Mouse (Mus musculus): ENCODE results near the gene Macrod2. TPM values are rescaled to one million over a fixed set of nuclear protein-coding genes. Genes with fewer than 3 reads are reported as not detected.
A peak's percentile ranks its signal among the peaks of the same experiment; 100 is the strongest.

Gene Macrod2
- polyA plus RNA-seq, 1 experiment from 2014 or later: 89.4 TPM

GRCm38 (mm10) chr2:141391229-141391628 is 996.1 kb downstream of the Macrod2 start:
- no peaks in the 10 kb centered on the region for H3K4me1 ChIP-seq
- WGBS: 80% methylated on average over 4 of the region's 4 CpGs

GRCm38 (mm10) chr2:141394806-141395205 is 999.7 kb downstream of the Macrod2 start:
- Histone ChIP-seq H3K4me1 (no peaks in the 10 kb centered on the region), H3K27ac (replicated peaks) (no peak overlapping the region), H3K27me3 (replicated peaks) (no peaks in the 10 kb centered on the region), H3K4me3 (replicated peaks) (no peak overlapping the region), H3K9ac (replicated peaks) (no peak overlapping the region), H3K4me2 (no peak overlapping the region), H3K36me3 (no peaks in the 10 kb centered on the region), H3K9me3 (replicated peaks) (no peaks in the 10 kb centered on the region)
- WGBS: 82% methylated on average over 1 of the region's 1 CpGs
- ATAC-seq (ENCODE audit: low FRiP score): no peak

More at GRCm38 (mm10) chr2:141391229-141391628, 996.1 kb downstream of the Macrod2 start:
- H3K9ac ChIP-seq (replicated peaks): no peak overlapping the region
- no peak for ATAC-seq (ENCODE audit: low FRiP score)
- no peaks in the 10 kb centered on the region for H3K27me3 ChIP-seq (replicated peaks)
- H3K4me2 ChIP-seq: no peak overlapping the region
- H3K4me3 ChIP-seq (replicated peaks): no peak overlapping the region
- H3K27ac ChIP-seq (replicated peaks): no peak overlapping the region
- H3K36me3 ChIP-seq: no peaks in the 10 kb centered on the region
- no peaks in the 10 kb centered on the region for H3K9me3 ChIP-seq (replicated peaks)

DNA sequence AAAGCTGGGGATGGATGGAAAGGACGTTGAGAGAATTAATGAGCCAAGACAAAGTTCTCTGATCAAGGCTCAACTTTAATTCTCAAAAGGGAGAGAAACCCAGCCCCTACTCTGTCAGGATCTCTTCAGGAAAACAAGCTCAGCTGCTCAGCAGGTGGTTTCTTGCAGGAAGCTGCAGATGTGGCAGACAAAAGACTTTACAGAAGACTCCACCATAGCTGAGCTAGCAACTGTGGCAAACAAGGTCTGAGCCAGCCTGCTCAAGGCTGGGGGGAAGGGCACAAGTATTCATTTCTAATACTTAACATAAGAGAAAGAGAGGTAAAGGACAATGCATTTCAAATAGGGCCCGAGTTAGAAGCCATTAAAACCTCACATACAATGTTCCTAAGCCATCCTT is 1013.7 kb downstream of the Macrod2 start:
- H3K27me3 ChIP-seq (replicated peaks): no peaks in the 10 kb centered on the region
- no peak overlapping the region for H3K9ac ChIP-seq (replicated peaks)
- H3K27ac ChIP-seq (replicated peaks): no peak overlapping the region
- no peaks in the 10 kb centered on the region for H3K4me1 ChIP-seq
- no peaks in the 10 kb centered on the region for H3K9me3 ChIP-seq (replicated peaks)
- ATAC-seq (ENCODE audit: low FRiP score): no peak
- no peak overlapping the region for H3K4me2 ChIP-seq
- 15% methylated on average over 2 of the region's 2 CpGs for WGBS
- no peak overlapping the region for H3K4me3 ChIP-seq (replicated peaks)
- no peaks in the 10 kb centered on the region for H3K36me3 ChIP-seq

- Histone ChIP-seq H3K4me2 (no peak overlapping the region), H3K4me1 (0 out of 2 replicates have a peak, but pooled peaks cover 8% of the 10 kb centered on the region), H3K27me3 (replicated peaks) (no peaks in the 10 kb centered on the region), H3K27ac (replicated peaks) (no peak overlapping the region), H3K9ac (replicated peaks) (no peak overlapping the region), H3K4me3 (replicated peaks) (no peak overlapping the region), H3K9me3 (replicated peaks) (no peaks in the 10 kb centered on the region), H3K36me3 (no peaks in the 10 kb centered on the region)
- ATAC-seq (ENCODE audit: low FRiP score): no peak
These were observed 1021.3 kb downstream of the Macrod2 start for GRCm38 (mm10) chr2:141416436-141416835.

DNA sequence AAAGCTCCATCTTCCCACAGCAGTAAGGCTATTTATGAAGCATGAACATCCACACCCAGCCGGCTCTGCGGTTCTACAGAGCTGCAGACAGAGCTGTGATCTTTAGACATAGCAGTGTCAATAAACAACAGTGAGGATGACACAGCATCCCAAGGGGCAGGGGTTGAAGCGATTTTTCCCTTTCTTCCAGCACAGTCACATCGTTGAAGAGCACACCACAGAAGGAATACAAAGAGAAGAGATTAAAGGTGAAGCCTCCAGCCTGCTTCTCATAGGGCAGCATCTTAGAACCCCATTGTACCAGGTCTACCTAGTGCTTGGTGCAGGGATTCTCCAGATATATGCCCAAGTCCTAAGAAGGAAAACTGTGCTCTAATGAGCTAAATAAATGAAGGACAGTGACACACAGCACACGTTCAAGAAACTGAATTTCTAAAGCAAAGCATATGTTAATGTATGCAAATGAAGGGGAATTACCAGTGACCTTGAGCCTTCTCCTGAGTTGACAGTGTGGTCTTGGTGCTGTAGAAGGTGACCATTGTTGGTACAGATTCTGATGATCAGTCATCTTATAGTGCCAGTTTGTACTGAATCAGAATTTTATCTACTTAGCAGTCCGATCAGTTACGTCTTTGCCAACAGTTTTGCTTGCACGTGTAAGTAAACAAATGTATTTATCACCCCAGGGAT is 1021.9 kb downstream of the Macrod2 start:
- no peak overlapping the region for H3K9ac ChIP-seq (replicated peaks)
- no peaks in the 10 kb centered on the region for H3K9me3 ChIP-seq (replicated peaks)
- no peaks in the 10 kb centered on the region for H3K27me3 ChIP-seq (replicated peaks)
- H3K4me2 ChIP-seq: no peak overlapping the region
- no peaks in the 10 kb centered on the region for H3K36me3 ChIP-seq
- H3K4me1 ChIP-seq: 0 out of 2 replicates have a peak, but pooled peaks cover 8% of the 10 kb centered on the region
- 26% methylated on average over 8 of the region's 8 CpGs for WGBS
- H3K27ac ChIP-seq (replicated peaks): no peak overlapping the region
- H3K4me3 ChIP-seq (replicated peaks): no peak overlapping the region
- ATAC-seq (ENCODE audit: low FRiP score): no peak

DNA sequence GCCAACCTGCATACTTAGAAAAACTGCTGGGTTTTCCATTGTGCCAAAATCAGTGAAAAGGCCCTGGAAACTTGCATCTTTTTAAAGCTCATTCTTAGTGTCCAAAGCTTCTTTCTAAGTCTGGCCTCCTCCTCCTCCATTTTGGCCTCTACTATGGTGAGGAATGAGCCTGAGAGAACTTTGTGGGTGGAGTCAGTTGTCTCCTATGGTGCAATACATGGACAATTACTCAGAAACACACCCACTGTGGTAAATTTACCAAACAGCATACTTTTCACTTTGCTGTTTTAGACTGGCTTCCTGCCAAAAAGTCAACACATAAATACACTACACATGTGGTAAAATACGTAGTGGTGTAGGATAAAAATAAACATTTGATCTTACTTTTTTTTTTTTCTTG is 1024.7 kb downstream of the Macrod2 start:
- H3K27me3 ChIP-seq (replicated peaks): no peaks in the 10 kb centered on the region
- no peak for ATAC-seq (ENCODE audit: low FRiP score)
- no peak overlapping the region for H3K4me3 ChIP-seq (replicated peaks)
- H3K9ac ChIP-seq (replicated peaks): no peak overlapping the region
- WGBS: 66% methylated on average over 1 of the region's 1 CpGs
- H3K36me3 ChIP-seq: no peaks in the 10 kb centered on the region
- 0 out of 2 replicates have a peak, but pooled peaks cover 8% of the 10 kb centered on the region for H3K4me1 ChIP-seq
- no peak overlapping the region for H3K27ac ChIP-seq (replicated peaks)
- H3K4me2 ChIP-seq: no peak overlapping the region
- no peaks in the 10 kb centered on the region for H3K9me3 ChIP-seq (replicated peaks)

DNA sequence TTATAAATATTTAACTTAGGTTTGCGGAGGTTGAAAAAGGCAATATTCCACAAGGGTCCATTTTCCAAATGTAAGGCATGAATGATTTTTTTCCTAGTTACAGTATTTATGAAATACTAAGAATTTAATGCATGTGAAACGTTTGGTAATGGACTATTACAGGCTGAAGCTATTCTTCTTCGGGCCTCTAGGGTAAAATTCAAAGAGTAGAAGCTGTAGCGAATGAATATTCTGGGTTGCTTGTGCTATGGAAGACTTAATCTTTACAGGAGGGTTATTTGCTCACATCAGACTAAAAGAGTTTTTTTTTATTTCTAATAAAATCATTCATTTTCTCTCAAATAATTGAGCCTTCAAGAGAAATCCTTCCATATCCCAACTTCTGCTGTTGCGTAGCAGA is 1039.0 kb downstream of the Macrod2 start:
- H3K27ac ChIP-seq (replicated peaks): no peak overlapping the region
- 45% methylated on average over 5 of the region's 5 CpGs for WGBS
- no peaks in the 10 kb centered on the region for H3K27me3 ChIP-seq (replicated peaks)
- no peak overlapping the region for H3K9ac ChIP-seq (replicated peaks)
- peak; percentile 65; the same call in 1 of the 2 replicates for ATAC-seq (ENCODE audit: low FRiP score)
- no peak overlapping the region for H3K4me2 ChIP-seq
- H3K4me3 ChIP-seq (replicated peaks): no peak overlapping the region
- H3K4me1 ChIP-seq: peaks cover 13% of the 10 kb centered on the region
- no peaks in the 10 kb centered on the region for H3K9me3 ChIP-seq (replicated peaks)
- H3K36me3 ChIP-seq: no peaks in the 10 kb centered on the region

DNA sequence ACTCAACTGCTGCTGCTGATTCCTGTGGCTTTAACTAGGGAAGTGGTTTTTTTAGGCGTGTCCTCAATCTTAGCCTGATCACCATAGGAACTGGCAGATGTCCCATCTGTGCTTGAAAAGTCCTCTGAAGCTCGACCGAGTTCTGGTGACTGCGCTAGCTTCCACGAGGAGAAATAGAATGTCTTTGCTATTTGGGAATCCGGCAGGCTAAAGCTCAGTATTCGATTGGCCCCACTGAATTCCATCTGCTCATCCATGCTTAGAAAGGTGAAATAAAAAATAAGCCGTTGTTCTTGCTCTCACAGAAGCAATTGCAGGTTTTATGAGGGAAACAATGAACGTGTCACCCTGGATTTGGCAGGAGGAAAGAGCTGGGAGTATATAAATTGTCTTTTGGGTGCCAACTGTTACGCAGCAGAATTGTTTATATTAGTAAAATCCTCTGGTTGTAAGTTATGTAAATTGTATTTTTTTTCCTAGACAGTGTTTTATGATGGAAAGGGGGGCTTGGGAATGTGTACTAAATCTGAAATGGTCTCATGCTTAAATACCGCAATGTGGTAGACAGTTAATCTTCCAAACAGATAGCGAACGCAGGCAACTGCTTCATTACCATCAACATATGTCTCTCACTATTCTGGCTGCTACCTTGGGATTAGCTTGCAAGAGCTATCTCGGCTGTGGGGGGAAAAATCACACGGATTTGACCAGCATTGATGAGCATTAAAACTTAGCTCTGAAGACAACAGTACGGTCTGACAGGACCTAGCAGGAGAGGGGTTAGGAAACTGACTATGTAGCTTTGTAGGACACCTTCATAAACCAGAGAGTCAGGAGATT is 1039.8 kb downstream of the Macrod2 start:
- peak; percentile 55 for ATAC-seq (ENCODE audit: low FRiP score)
- Histone ChIP-seq H3K27me3 (replicated peaks) (no peaks in the 10 kb centered on the region), H3K4me3 (replicated peaks) (0 out of 2 replicates have a peak overlapping the region, but pooled peaks have one; percentile 5), H3K9ac (replicated peaks) (no peak overlapping the region), H3K4me2 (peak overlapping the region; percentile 42), H3K36me3 (no peaks in the 10 kb centered on the region), H3K27ac (replicated peaks) (no peak overlapping the region), H3K9me3 (replicated peaks) (no peaks in the 10 kb centered on the region), H3K4me1 (peaks cover 13% of the 10 kb centered on the region)
- 25% methylated on average over 16 of the region's 16 CpGs for WGBS

DNA sequence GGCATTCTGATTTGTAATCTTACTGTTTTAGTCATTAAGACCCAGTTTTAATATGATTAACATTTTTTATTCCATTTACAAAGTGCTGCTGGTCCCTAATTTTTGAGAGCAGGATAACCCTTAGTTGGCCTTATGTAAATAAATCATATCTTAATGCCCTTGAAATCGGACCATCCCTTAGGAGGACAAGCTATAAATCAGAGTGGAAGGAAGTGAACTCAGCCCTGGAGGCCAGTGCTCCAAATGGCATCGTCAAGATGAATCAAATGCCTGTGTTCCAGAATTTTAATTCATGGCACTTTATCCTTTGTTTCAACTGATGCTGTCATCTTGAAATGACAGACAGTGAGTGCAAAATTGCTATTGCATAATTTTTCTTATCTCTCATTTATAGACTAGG is 1046.8 kb downstream of the Macrod2 start:
- H3K9ac ChIP-seq (replicated peaks): no peak overlapping the region
- no peak overlapping the region for H3K4me3 ChIP-seq (replicated peaks)
- no peak overlapping the region for H3K4me2 ChIP-seq
- ATAC-seq (ENCODE audit: low FRiP score): no peak
- H3K27ac ChIP-seq (replicated peaks): no peak overlapping the region
- no peaks in the 10 kb centered on the region for H3K36me3 ChIP-seq
- WGBS: 33% methylated on average over 2 of the region's 2 CpGs
- no peaks in the 10 kb centered on the region for H3K27me3 ChIP-seq (replicated peaks)
- no peaks in the 10 kb centered on the region for H3K9me3 ChIP-seq (replicated peaks)
- H3K4me1 ChIP-seq: no peaks in the 10 kb centered on the region

- H3K4me3 ChIP-seq (replicated peaks): no peak overlapping the region
- H3K9ac ChIP-seq (replicated peaks): no peak overlapping the region
- no peaks in the 10 kb centered on the region for H3K27me3 ChIP-seq (replicated peaks)
- no peak overlapping the region for H3K4me2 ChIP-seq
- H3K27ac ChIP-seq (replicated peaks): no peak overlapping the region
- no peaks in the 10 kb centered on the region for H3K4me1 ChIP-seq
- no peaks in the 10 kb centered on the region for H3K9me3 ChIP-seq (replicated peaks)
- 82% methylated on average over 2 of the region's 2 CpGs for WGBS
- no peak for ATAC-seq (ENCODE audit: low FRiP score)
- no peaks in the 10 kb centered on the region for H3K36me3 ChIP-seq
These were observed 1054.1 kb downstream of the Macrod2 start for GRCm38 (mm10) chr2:141449078-141449680.

DNA sequence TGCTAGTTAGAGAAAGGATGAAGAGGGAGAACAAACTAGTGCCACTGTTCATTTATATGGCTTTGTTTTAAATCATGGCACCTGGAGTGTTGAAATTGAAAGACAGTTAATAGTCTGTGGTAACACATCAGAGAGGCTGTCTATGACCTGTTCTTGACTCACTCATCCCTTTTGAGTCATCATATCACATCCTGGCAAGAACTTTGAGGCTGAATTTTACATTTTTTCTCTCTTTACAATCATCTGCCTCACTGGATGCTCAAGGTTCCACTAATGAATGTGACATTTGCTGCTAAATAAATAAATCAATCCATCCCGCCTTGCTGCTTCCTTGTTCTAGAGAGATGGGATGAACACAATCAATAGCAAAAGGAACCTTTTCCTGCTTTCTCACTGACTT is 1068.8 kb downstream of the Macrod2 start:
- whole genome bisulfite sequencing: 98% methylated on average over 1 of the region's 1 CpGs
- no peak for ATAC-seq (ENCODE audit: low FRiP score)

More for the DNA sequence above, 1068.8 kb downstream of the Macrod2 start:
- no peaks in the 10 kb centered on the region for H3K4me1 ChIP-seq
- no peak overlapping the region for H3K27ac ChIP-seq (replicated peaks)
- no peaks in the 10 kb centered on the region for H3K36me3 ChIP-seq
- H3K9ac ChIP-seq (replicated peaks): no peak overlapping the region
- H3K4me2 ChIP-seq: no peak overlapping the region
- no peaks in the 10 kb centered on the region for H3K27me3 ChIP-seq (replicated peaks)
- H3K4me3 ChIP-seq (replicated peaks): no peak overlapping the region
- no peaks in the 10 kb centered on the region for H3K9me3 ChIP-seq (replicated peaks)
